Comparison of ENCODE assay signal across 8 mouse cellular contexts in genomic region chr16:32608712-32609400, GRCm38 (mm10). TPM values are rescaled to one million over a fixed set of nuclear protein-coding genes. Genes with fewer than 3 reads are reported as not detected.
DNase-seq lines count a peak whose midpoint lies in the region; ATAC-seq and TF ChIP-seq lines count a peak whose summit lies in the region.

Tfrc (plus strand) TSS chr16:32608920.

- no peaks in the 10 kb centered on the region for H3K9me3 ChIP-seq in heart, embryonic 12.5 days (replicated peaks)
- no peaks in the 10 kb centered on the region for H3K9me3 ChIP-seq in kidney, postnatal 0 days (replicated peaks; ENCODE audit: low read length)
- H3K9me3 ChIP-seq in liver, embryonic 11.5 days (ENCODE audit: control insufficient read depth, low read length), result no peaks in the 10 kb centered on the region
- H3K9me3 ChIP-seq in stomach, embryonic 14.5 days (ENCODE audit: control insufficient read depth, low read depth, low read length), result no peaks in the 10 kb centered on the region

- DNase-seq in CD4-positive helper T cell, adult 2 months (ENCODE audit: low read depth, low spot score), result peak; percentile 99
- DNase-seq in brain, embryonic 18.5 days (ENCODE audit: low read depth, low spot score), result peak; percentile 95
- peak; percentile 97 for DNase-seq in kidney, postnatal 0 days (ENCODE audit: low spot score)
- peak; percentile 99 for DNase-seq in liver, embryonic 11.5 days (ENCODE audit: low spot score)
- peak; percentile 99 for DNase-seq in naive thymus-derived CD4-positive, alpha-beta T cell, adult 2 months (ENCODE audit: low read depth)

- peak within 1 kb of the TSS; percentile 98 for H3K4me3 ChIP-seq in heart, embryonic 12.5 days
- peak within 1 kb of the TSS; percentile 72 for H3K4me3 ChIP-seq in kidney, postnatal 0 days (replicated peaks; ENCODE audit: low read depth, low read length)
- H3K4me3 ChIP-seq in liver, embryonic 11.5 days (ENCODE audit: low read depth, low read length), result peak within 1 kb of the TSS; percentile 87
- H3K4me3 ChIP-seq in stomach, embryonic 14.5 days (ENCODE audit: low read depth, low read length), result peak within 1 kb of the TSS; percentile 71

- H3K9ac ChIP-seq in heart, embryonic 12.5 days, result peak within 1 kb of the TSS; percentile 99
- H3K9ac ChIP-seq in kidney, postnatal 0 days (ENCODE audit: low read depth, low read length), result peak within 1 kb of the TSS; percentile 78
- peak within 1 kb of the TSS; percentile 99 for H3K9ac ChIP-seq in liver, embryonic 11.5 days (ENCODE audit: low read depth, low read length)
- H3K9ac ChIP-seq in stomach, embryonic 14.5 days (replicated peaks; ENCODE audit: low read depth, low read length), result peak within 1 kb of the TSS; percentile 73

- H3K27ac ChIP-seq in heart, embryonic 12.5 days (ENCODE audit: poor library complexity, severe bottlenecking), result peak within 1 kb of the TSS; percentile 99
- H3K27ac ChIP-seq in kidney, postnatal 0 days, result peak within 1 kb of the TSS; percentile 90
- peak within 1 kb of the TSS; percentile 98 for H3K27ac ChIP-seq in liver, embryonic 11.5 days (ENCODE audit: low read depth, low read length)
- peak within 1 kb of the TSS; percentile 91 for H3K27ac ChIP-seq in stomach, embryonic 14.5 days (ENCODE audit: low read length)

- TF ChIP-seq CTCF in kidney, postnatal 0 days (IDR thresholded peaks at IDR 0.05; ENCODE audit: low read depth), result no peak

- H3K27me3 ChIP-seq in heart, embryonic 12.5 days (replicated peaks), result no peaks in the 10 kb centered on the region
- no peaks in the 10 kb centered on the region for H3K27me3 ChIP-seq in kidney, postnatal 0 days (ENCODE audit: insufficient read depth, low read length)
- H3K27me3 ChIP-seq in liver, embryonic 11.5 days (replicated peaks; ENCODE audit: control insufficient read depth, insufficient read depth, low read length), result no peaks in the 10 kb centered on the region
- H3K27me3 ChIP-seq in stomach, embryonic 14.5 days (ENCODE audit: control insufficient read depth, insufficient read depth, low read length), result no peaks in the 10 kb centered on the region

- peaks cover 6% of the 10 kb centered on the region for H3K4me1 ChIP-seq in heart, embryonic 12.5 days (replicated peaks)
- H3K4me1 ChIP-seq in kidney, postnatal 0 days (replicated peaks; ENCODE audit: insufficient read depth, low read length), result no peaks in the 10 kb centered on the region
- peaks cover 13% of the 10 kb centered on the region for H3K4me1 ChIP-seq in liver, embryonic 11.5 days (replicated peaks; ENCODE audit: control insufficient read depth, insufficient read depth, low read length)
- no peaks in the 10 kb centered on the region for H3K4me1 ChIP-seq in stomach, embryonic 14.5 days (ENCODE audit: control insufficient read depth, insufficient read depth, low read length)

- under 1% methylated on average over 73 of the region's 73 CpGs for WGBS in heart, embryonic 12.5 days
- under 1% methylated on average over 73 of the region's 73 CpGs for WGBS in kidney, postnatal 0 days
- under 1% methylated on average over 73 of the region's 73 CpGs for WGBS in liver, embryonic 11.5 days
- WGBS in stomach, embryonic 14.5 days, result under 1% methylated on average over 73 of the region's 73 CpGs

- ATAC-seq in erythroid progenitor cell, adult 5-6 weeks (replicated peaks; ENCODE audit: low FRiP score, poor library complexity, severe bottlenecking), result peak; percentile 85
- ATAC-seq in heart, embryonic 12.5 days (ENCODE audit: insufficient number of reproducible peaks, low FRiP score), result peak; percentile 99
- peak; percentile 98 for ATAC-seq in kidney, postnatal 0 days (replicated peaks; ENCODE audit: low FRiP score, low read depth)
- ATAC-seq in liver, embryonic 11.5 days (replicated peaks; ENCODE audit: low FRiP score), result peak; percentile 95
- peak; percentile 98 for ATAC-seq in stomach, embryonic 14.5 days (ENCODE audit: insufficient number of reproducible peaks, insufficient read depth, low FRiP score, low read depth)

- H3K36me3 ChIP-seq in heart, embryonic 12.5 days, result no peaks in the 10 kb centered on the region; the same call in 1 of the 2 replicates
- H3K36me3 ChIP-seq in kidney, postnatal 0 days (ENCODE audit: insufficient read depth, low read length), result no peaks in the 10 kb centered on the region
- peaks cover 3% of the 10 kb centered on the region for H3K36me3 ChIP-seq in liver, embryonic 11.5 days (ENCODE audit: control insufficient read depth, insufficient read depth, low read length)
- H3K36me3 ChIP-seq in stomach, embryonic 14.5 days (ENCODE audit: control insufficient read depth, insufficient read depth, low read length), result no peaks in the 10 kb centered on the region

- peak within 1 kb of the TSS; percentile 89 for H3K4me2 ChIP-seq in heart, embryonic 12.5 days
- peak within 1 kb of the TSS; percentile 97 for H3K4me2 ChIP-seq in kidney, postnatal 0 days (ENCODE audit: low read length)
- peak within 1 kb of the TSS; percentile 52 for H3K4me2 ChIP-seq in liver, embryonic 11.5 days
- H3K4me2 ChIP-seq in stomach, embryonic 14.5 days (replicated peaks; ENCODE audit: low read depth, low read length), result peak within 1 kb of the TSS; percentile 49

RNA-seq across cellular contexts. Expression of gene Tfrc, which starts in this region (rescaled TPM):
- total RNA-seq in erythroid progenitor cell, adult 5-6 weeks (2015; ENCODE audit: low replicate concordance), result 2,179 and 2,513 TPM in 2 replicates
- total RNA-seq in erythroid progenitor cell, adult 5-6 weeks (2017; ENCODE audit: low replicate concordance), result 2,141 and 2,792 TPM in 2 replicates
- polyA plus RNA-seq in heart, embryonic 12.5 days (2016; fragmentation: Nextera tagmentation; extraction: Ambion mirVana), result 52.5 and 58.2 TPM in 2 replicates
- 37.0 and 43.9 TPM in 2 replicates for polyA plus RNA-seq in kidney, postnatal 0 days (2015; fragmentation: Nextera tagmentation; extraction: Ambion mirVana)
- 220 and 245 TPM in 2 replicates for polyA plus RNA-seq in liver, embryonic 11.5 days (2014; fragmentation: Nextera tagmentation; extraction: Ambion mirVana)
- polyA plus RNA-seq in stomach, embryonic 14.5 days (2014; fragmentation: Nextera tagmentation; extraction: Ambion mirVana), result 60.5 and 73.2 TPM in 2 replicates

Comparison
In these comparisons a context has a peak if more than half of its experiments do, and no peak if none do; other contexts are left out.
1. Peak in every context shown above with its lines: DNase-seq, ATAC-seq, H3K4me3 ChIP-seq and H3K27ac ChIP-seq.